Mouse (Mus musculus): ENCODE measurements around the gene Lhx2.

Lhx2 gene

DNA sequence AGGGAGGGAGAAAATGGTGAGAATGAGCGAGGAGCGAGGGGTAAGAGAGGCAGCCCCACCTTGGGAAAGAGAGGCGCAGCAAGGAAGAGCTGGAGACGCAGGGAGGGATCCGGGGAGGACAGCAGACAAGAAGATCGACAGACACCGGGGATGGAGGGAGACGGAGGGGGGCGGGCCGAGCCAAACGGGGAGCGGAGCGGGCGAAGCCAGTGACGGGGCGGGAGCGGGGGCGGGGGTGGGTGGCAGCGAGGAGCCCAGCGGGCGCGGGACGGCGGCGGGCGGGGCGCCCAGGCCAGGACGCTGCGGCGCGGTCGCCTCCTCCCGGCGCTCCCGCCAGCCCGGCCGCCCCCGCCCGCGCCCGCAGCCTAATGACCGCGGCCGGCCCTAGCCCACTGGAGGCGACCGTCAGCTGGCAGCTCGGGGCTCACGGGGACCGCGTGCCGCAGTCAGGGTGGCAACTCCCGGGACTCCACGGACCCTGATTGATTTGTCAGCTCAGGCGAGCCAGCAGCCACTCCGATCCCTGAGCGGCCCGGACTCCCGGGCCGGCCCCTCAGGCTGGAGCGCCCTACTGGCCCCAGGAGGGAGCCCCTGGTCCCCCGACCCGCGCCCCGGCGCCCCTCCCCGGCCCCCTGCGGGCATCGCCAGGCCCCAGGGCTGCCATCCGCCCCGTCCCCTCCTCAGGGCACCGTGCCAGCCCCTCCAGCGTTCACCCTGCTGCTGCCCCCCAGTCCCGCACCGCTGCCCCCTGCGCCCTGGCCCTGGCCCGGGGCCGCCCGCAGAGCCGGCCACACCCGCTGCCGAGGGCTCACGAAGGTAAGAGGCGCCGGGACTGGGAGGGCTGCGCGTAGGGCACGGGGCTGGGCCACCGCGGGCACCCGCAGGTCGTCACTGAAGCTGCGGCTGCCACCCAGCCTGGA lies at the start of gene Lhx2:
Gene Lhx2 (plus strand): TSS at position 292 of the 920 bp plus-strand sequence.
- DNase-seq (ENCODE audit: low read depth): no peak

DNA sequence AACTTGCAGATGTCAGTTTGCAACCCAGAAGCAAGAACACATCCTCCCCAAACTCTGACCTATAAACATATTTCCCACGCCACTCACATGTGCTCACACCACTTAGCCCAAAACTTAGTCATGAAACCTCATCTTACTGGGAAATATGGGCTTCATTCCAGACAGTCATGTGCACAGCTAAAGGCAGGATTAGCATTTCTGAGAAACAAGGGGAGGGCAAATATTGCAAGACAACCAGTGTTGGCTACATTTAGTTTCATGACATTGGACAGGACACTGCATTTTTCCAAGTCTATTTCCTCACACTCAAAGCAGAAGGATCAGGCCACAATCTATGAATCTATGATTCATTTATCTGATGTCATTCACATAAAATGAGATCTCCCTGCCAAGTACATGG lies 47.6 kb upstream of the Lhx2 start:
- peak; percentile 87 for DNase-seq (ENCODE audit: low read depth)

GRCm38 (mm10) chr2:38295939-38296338 lies 43.1 kb upstream of the Lhx2 start:
- no peak for DNase-seq (ENCODE audit: low read depth)

DNA sequence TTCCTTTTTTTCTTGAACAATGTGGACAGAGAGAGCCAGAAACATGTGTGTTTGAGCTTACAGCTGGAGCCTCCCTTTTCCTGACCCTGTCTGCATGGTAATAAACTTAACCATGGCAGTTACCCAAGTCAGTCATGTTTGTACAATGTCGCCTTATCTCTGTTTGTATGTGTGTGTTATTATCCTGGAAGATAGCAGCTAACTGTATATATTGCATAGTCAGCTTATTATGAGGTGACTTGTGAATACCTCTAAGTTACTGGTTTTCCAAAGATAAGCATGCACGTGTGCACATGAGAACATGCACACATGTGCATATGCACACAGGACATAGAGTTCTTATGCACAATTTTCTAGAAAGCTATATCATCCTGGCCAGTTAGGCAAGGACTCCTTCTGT lies 38.1 kb upstream of the Lhx2 start:
- no peak for DNase-seq (ENCODE audit: low read depth)

DNA sequence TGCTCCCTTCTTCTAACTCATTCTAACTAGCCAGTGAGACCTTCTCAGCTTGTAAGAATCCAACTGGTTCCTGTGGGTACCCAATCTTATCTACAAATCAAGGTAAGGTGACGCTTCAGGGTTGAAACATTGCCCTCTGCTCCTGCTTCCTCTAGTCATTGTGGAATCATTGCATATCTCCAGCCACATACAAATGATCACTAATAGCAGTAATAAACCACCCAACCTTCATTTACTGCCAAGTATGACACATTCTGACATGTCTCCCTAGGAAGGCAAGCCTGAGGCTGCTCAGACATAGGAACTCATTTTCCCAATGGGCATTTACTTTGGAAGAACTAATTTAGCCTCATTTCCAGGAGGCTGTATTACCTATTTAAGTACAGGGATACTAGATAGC lies 33.9 kb upstream of the Lhx2 start:
- DNase-seq (ENCODE audit: low read depth): no peak

GRCm38 (mm10) chr2:38312921-38313320 lies 26.2 kb upstream of the Lhx2 start:
- no peak for DNase-seq (ENCODE audit: low read depth)

DNA sequence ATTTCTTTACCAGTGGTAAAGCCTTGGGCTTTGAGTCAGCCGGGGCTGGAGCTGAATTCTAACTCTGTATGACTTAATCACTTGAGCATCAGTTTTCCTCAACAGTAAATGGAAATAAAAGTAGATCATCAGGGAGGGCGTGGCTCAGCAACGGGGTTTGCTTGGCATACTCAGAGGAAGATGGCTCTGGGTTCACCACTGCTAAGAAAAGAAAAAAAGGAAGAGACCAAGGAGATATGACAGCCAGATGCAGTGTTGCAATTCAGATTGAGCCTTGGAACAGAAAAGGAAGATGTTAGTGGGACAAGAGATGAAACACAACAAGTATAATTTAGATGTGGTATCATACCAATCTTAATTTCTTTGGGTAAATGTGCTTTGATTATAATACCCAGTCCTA lies 25.7 kb upstream of the Lhx2 start:
- no peak for DNase-seq (ENCODE audit: low read depth)

GRCm38 (mm10) chr2:38319086-38319485 lies 20.0 kb upstream of the Lhx2 start:
- DNase-seq (ENCODE audit: low read depth): no peak

- DNase-seq (ENCODE audit: low read depth): no peak
Observed at GRCm38 (mm10) chr2:38320911-38321310, 18.2 kb upstream of the Lhx2 start.

GRCm38 (mm10) chr2:38323380-38323779 lies 15.7 kb upstream of the Lhx2 start:
- no peak for DNase-seq (ENCODE audit: low read depth)

GRCm38 (mm10) chr2:38326671-38327070 lies 12.4 kb upstream of the Lhx2 start:
- DNase-seq (ENCODE audit: low read depth): no peak

DNA sequence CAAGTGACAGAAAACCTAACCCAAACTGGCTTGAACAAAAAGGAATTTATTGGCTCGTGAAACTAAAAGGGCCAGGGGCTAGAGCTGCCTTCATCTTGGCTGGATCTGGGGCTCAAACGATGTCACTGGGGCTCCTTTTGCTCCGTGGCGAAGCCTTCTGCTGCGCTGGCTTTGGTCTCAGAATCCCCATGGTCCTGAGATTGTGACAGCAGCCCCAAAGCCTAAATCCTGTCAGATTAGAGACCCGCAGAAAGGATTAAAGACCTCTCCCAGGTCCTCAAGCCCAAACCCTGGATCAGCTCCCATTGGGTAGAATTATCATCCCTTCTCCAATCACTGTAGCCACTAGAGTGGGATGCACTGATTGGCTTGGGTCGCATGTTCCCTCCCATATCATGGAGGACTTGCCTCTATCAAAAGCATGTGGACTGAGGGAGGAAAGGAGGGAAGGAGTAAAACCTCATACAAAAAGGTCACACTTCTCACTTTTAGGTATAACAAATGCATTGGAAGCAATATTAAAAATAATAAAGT lies 5.4 kb upstream of the Lhx2 start:
- DNase-seq (ENCODE audit: low read depth): no peak

DNA sequence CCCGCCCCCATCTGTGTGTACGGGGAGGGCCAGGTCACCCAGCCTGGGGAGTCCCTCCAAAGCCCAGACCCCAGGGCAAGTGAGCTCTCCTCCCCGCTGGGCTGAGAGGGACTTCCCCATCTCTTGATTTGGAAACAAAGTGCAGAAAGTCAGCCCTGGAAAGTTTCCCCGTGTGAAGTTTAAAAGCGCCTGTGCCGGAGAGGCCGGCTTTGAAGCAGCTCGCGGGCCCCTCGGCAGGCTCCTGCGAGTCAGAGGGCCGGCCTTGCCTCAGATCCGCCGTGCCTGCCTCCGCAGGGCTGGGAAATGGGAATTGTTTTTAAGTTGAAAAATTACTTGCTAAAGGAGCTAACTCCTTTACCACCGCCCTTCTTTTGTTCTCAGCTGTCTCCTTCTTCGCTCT lies 2.5 kb upstream of the Lhx2 start:
- no peak for DNase-seq (ENCODE audit: low read depth)

GRCm38 (mm10) chr2:38337091-38337640 lies 1.9 kb upstream of the Lhx2 start:
- no peak for DNase-seq (ENCODE audit: low read depth)

- DNase-seq (ENCODE audit: low read depth): no peak
Observed at GRCm38 (mm10) chr2:38337681-38338080, 1.4 kb upstream of the Lhx2 start.

- no peak for DNase-seq (ENCODE audit: low read depth)
Observed at GRCm38 (mm10) chr2:38338348-38338932, 641 bp upstream of the Lhx2 start.

- no peak for DNase-seq (ENCODE audit: low read depth)
Observed at GRCm38 (mm10) chr2:38339910-38340625, 987 bp downstream of the Lhx2 start.

- no peak for DNase-seq (ENCODE audit: low read depth)
Observed at GRCm38 (mm10) chr2:38340626-38341200, 1.6 kb downstream of the Lhx2 start.

- DNase-seq (ENCODE audit: low read depth): no peak
Observed at GRCm38 (mm10) chr2:38343573-38343972, 4.5 kb downstream of the Lhx2 start.

- DNase-seq (ENCODE audit: low read depth): no peak
Observed at GRCm38 (mm10) chr2:38344727-38345126, 5.6 kb downstream of the Lhx2 start.

DNA sequence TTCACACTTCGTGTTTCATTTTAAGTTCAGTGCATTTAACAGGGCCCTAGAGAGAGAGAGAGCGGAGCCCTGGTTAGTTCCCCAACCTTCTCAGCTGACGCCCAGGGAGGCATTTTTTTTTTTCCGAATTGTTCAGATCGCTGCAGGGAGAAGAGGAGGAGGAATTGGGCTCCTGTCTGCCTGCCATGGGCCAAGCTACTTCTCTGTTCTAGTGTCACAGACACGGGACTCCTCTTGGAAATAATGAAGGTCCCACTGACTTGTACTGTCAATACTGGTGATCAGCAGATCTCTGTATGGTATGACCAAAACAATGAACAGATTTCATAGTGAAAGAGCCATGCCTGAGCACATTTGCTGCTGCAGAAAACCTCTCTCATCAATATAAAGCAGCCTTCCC lies 7.3 kb downstream of the Lhx2 start:
- DNase-seq (ENCODE audit: low read depth): no peak

All from NIH3T3 (cell line).